Mouse (Mus musculus) layer of hippocampus, adult 8-10 months (tissue): ENCODE results near the gene Eif4enif1. TPM values are rescaled to one million over a fixed set of nuclear protein-coding genes. Genes with fewer than 3 reads are reported as not detected.
A peak's percentile ranks its signal among the peaks of the same experiment; 100 is the strongest.

ENCODE experiments used
- DNase-seq, 2 experiments: peaks; one replicate each; pipeline ENCODE4 v3.0.0; 2022; ENCODE audit warnings: low spot score in 2 of 2
- total RNA-seq, 4 experiments: library from RNA; stranded (reverse); gene quantifications; 2 replicates each; pipeline ENCODE4 v1.2.4; 2022

Gene Eif4enif1
- total RNA-seq, 4 experiments from 2014 or later: 65.3 to 75.5 (median 69.9) TPM

GRCm38 (mm10) chr11:3266079-3266685 is 64.0 kb downstream of the Eif4enif1 start, which contains the start of gene Drg1:
Gene Drg1, minus strand, starts transcription at chr11:3266415.
- peak; percentile 89 to 90 for DNase-seq

GRCm38 (mm10) chr11:3267133-3267532 is 64.9 kb downstream of the Eif4enif1 start:
- DNase-seq: no peak

DNA sequence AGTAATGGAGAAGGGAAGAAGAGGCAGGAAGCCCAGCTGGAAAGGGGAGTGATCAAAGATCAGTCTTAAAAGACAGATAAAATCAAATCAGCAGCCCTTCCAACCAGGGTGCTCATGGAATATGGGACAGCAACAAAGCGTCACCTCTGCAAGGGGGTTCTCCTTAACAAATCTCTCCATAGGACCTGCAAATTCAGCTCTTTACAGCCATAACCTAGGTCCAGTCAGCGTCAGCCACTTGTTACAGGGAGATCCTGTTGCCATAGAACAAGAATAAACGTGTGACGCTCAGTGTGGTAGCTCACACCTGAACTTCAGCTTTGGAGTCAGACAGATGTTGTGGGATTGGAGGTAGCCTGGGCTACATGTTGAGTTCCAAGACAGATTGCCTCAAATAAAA is 67.0 kb downstream of the Eif4enif1 start:
- no peak for DNase-seq

DNA sequence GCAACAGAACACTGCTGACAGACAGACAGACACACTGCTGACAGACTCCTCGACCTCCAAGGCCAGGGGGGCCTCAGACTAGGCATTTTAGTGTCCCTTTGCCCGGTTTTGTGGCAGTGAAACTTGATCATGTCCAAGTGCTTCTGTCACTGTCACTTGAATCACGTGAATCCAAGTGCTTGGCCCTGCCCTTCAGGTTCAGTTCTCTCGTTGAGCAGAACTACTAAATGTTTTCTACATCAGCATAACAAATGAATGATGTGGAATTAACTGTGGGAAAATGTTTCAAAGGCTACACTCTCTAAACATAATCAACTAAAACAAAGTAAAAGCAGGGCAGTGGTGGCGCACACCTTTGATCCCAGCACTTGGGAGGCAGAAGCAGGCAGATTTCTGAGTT is 76.2 kb downstream of the Eif4enif1 start:
- no peak for DNase-seq

DNA sequence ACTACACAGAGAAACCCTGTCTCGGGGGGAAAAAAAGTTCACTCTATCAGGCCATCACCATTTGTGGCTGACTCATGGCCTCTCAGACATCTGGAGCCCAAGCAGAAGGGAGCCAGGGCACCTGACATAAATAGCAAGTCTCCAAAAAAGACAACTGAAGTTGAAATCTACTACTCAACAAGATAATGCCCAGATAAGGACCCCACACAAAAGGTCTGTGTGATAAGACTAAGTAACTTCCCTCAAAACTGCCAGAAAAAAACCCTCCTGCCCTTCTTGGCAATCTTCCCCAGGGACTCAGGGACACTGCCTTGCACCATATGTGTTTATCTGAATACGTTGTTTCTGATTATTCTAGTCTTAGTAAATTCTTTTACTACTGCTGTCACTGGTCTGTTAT is 77.5 kb downstream of the Eif4enif1 start:
- no peak for DNase-seq

DNA sequence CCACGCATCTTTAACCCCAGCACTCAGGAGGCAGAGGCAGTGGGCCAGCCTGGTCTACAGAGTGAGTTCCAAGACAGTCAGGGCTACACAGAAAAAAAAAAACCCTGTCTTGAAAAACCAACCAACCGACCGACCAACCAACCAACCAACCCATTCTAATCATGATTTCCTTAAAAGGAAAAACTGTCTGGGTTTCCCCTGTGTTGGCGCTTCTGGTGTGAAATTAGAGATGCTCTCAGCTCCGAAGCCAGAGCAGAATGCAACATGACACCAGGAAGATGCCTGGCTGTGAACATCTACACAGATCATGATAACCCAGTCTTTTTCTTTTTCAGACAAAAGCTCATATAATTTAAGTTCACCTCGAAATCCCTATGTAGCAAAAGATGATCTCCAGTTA is 80.7 kb downstream of the Eif4enif1 start:
- DNase-seq: no peak

DNA sequence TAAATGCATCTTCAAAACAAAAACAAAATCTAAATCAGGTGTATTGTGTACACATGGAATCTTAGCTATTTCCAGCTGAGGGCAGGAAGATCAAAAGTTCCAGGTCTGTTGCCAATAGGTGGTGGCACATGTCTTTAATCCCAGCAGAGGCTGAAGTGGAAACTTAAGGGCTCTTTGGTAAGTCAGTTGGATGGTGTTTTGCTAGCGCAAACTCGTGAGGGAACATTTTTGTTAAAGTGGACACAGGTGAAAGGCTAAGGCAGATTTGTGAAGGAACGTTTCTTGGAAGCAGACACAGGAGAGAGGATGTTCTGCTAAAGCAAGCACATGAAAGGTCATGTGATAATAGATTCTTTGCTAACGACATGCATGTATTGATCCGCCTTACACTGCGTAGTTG is 81.5 kb downstream of the Eif4enif1 start:
- no peak for DNase-seq

GRCm38 (mm10) chr11:3285940-3286339 is 83.7 kb downstream of the Eif4enif1 start:
- no peak for DNase-seq

DNA sequence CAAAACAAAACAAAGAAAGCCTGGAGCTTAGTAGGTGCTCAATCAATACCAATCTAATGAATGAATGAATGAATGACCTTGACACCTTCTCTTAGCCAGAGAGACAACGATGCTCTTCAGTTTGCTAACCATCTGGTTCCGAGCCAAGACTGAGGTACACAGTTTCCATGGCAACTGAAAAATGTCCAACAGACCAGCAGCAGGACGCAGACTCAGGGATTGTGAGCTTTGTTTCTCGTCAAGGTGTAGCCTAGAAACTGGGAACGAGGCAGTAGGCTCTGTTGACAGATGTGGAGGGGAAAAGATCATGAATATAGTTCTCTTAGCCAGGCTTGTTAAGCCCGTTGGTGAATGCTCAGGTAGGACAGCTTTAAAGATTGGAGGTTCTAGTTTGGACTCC is 84.9 kb downstream of the Eif4enif1 start:
- DNase-seq: no peak

DNA sequence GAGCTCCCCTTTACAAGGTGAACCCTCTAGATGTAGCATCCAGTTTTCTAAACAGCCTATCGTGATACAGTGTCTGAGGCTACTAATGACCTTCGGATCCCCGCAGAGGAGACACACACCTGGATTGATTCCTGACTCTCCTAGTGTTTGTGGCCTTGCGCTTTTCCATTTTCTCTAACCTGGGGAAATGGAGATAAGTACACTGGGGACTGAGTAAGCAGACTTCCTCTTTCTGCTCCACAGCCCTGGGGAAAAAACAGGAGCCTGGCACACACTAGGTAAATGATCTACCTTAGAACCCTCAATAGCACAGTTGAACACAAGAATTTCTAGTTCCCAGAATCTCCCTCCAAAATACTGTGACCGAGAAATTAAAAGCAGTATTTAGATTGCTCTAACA is 85.7 kb downstream of the Eif4enif1 start:
- DNase-seq: no peak

DNA sequence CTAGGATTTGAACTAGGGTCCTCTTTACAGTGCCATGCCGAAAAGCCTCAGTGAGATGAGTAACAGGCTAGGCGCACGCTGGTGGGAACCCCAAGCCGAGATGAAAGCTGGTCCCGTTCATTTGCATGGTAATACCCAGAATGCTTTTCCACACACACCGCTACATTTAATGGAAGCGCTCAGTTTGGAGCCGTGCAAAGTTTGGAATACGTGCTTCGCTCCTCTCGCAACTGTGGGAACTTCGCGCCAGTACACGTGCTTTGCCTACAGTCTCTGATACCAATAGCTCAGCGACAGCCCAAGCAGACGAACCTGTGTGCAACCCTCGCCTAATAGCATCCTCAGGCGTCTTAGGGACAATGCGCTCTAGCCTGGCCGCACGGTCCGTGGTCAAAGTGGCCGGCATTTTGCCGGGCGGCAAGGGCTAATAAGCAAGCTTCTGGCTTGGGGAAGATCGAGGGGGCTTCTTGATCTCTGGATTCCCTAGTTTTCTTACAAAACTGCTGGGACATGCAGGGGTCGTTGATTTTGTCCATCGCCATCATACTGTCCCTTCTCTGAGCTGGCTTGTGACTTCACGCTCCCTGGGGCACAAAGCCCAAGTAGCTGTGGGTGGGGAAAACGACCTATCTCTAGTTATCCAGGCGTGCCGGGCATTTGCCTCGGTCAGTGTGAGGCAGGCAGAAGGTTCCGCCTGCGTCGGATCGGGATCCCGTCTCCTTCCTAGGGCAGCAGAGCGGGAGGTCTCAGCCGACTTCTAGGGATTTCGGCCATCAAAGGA is 86.5 kb downstream of the Eif4enif1 start, which contains the start of gene Patz1:
TSS of gene Patz1 (plus strand) at position 354 of the 781 bp plus-strand sequence.
- peak in 1 of 2 experiments; percentile 44 for DNase-seq

- DNase-seq: peak in 1 of 2 experiments; percentile 49
These were observed 87.2 kb downstream of the Eif4enif1 start for GRCm38 (mm10) chr11:3289302-3289802.

- DNase-seq: peak; percentile 82 to 87
These were observed 87.8 kb downstream of the Eif4enif1 start for GRCm38 (mm10) chr11:3289803-3290639.

GRCm38 (mm10) chr11:3290640-3291310 is 88.6 kb downstream of the Eif4enif1 start:
- peak; percentile 63 to 79 for DNase-seq

GRCm38 (mm10) chr11:3291311-3292061 is 89.3 kb downstream of the Eif4enif1 start:
- DNase-seq: no peak

- DNase-seq: no peak
These were observed 89.8 kb downstream of the Eif4enif1 start for GRCm38 (mm10) chr11:3292062-3292421.

DNA sequence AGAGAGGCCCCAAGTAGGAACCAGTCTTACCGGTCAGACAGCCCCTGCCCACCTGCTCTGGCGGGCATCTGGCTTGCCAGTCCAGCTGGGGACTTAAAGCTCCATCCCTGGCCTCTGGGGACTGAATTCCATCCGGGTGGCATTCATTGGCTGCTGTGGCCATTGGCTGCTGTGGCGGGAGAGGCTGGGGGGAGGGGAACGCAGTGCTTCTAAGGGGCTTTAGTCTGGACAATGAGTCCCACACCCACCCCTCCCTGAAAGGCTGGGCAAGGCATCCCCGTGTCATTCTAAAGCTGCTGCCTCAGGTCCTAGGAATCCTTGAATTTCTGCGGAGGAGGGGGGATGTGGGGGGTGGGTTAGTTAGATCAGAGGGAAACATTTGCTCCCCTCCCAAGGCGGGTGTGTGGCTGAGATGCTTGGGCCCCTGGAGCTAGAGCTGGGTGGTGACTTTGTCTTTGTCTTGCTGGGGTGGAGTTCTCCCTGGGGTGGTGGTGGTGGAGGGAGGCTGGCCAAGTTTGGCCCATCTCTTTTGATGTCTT is 90.6 kb downstream of the Eif4enif1 start:
- DNase-seq: no peak

DNA sequence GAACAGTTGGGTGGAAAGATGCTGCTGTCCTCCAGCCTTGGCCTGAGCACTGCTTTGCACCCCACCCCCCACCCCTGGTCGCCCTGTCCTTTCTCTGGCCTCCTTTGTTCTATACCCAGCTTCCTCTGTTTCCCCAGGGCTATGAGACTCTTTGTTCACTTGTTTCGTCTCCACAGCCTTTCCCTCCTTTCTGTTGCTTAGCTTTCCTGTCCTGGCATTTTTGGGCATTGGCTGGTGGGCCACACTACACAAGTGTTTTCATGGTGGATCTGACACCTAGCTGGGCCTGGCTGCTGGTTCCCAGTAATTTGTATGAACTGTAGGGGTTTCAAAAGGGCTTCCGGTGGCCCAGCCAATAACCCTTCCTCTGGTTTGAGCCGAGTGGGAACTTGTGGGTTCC is 91.2 kb downstream of the Eif4enif1 start:
- DNase-seq: no peak
